20 mouse cellular contexts compared by ENCODE assay signal in the genomic region with DNA sequence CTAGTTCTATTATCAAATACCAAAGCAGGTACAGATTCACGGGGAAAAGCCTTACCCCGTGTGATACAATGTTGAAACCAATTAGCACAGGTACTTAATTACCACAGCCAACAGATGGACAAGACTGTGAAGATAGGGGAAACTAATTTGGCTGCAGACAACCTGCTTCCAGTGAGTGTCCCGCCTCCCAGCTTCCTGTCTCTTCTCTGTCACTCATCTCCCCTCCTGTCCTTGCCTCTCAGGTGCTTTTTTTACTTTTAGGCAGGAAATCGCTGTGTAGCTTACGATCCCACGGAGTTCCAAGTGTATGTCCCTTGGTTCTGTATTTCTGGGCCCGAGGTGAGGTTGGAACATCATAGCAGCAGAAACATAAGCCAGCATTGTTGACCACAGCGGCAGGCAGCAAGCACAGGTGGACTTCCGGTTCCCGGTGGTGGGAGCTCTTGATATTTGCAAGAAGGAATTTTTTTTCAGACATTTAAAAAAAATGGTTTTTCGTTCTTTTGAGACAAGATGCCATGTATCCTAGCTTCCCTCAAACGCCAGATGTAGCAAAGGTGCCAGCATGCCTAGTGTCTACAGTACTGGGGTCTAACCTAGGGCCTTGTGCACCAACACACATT. TPM values are rescaled to one million over a fixed set of nuclear protein-coding genes. Genes with fewer than 3 reads are reported as not detected.
DNase-seq lines count a peak whose midpoint lies in the region; ATAC-seq and TF ChIP-seq lines count a peak whose summit lies in the region.
"Had no signal": no experiment of that assay in that cellular context is flagged by ENCODE, and none has a peak within 500 bp of the region (broad histone marks: within the 10 kb centered on the region; RNA-seq: fewer than 3 reads in every experiment).

No protein-coding gene starts in this region.

- H3K9ac ChIP-seq in ES-E14 (ENCODE audit: insufficient read depth, low read depth, low read length, poor library complexity, severe bottlenecking), result peak overlapping the region; percentile 48; the same call in 1 of the 2 replicates
- H3K9ac ChIP-seq in liver, embryonic 16.5 days (ENCODE audit: low read depth, low read length), result no peak overlapping the region
- H3K9ac ChIP-seq: forebrain, embryonic 15.5 days; hindbrain, embryonic 12.5 days; limb, embryonic 12.5 days; midbrain, embryonic 13.5 days had no signal

- in situ Hi-C loops in ES-E14 (cut with MboI; ENCODE audit: low sequenced_read_pairs in 2 of 2, unreplicated experiment in 2 of 2), result loop anchor here in 1 of 2 experiments (25.0 kb wide), 1 partner anchor 771 kb away; no protein-coding TSS in a partner anchor

- no peak overlapping the region for H3K4me3 ChIP-seq in ES-E14 (ENCODE audit: insufficient read depth in 1 of 2, low read depth in 1 of 2, low read length in 2 of 2, poor library complexity in 1 of 2, severe bottlenecking in 1 of 2)
- H3K4me3 ChIP-seq in liver, embryonic 16.5 days (ENCODE audit: low read depth, low read length), result peak overlapping the region; percentile 7; the same call in 1 of the 2 replicates
- H3K4me3 ChIP-seq: forebrain, embryonic 15.5 days; gastrocnemius, adult 2 months; hindbrain, embryonic 12.5 days; left cerebral cortex, adult 2 months; limb, embryonic 12.5 days; megakaryocyte, embryonic 14.5 days; midbrain, embryonic 13.5 days had no signal

- peak overlapping the region; percentile 42 for H3K4me2 ChIP-seq in liver, embryonic 16.5 days (ENCODE audit: low read depth, low read length)
- H3K4me2 ChIP-seq: forebrain, embryonic 15.5 days; heart, embryonic 11.5 days; hindbrain, embryonic 12.5 days; limb, embryonic 12.5 days; midbrain, embryonic 13.5 days had no signal

- H3K9me3 ChIP-seq in ES-E14 (ENCODE audit: control insufficient read depth, insufficient read depth, low read depth, low read length), result no peaks in the 10 kb centered on the region
- H3K9me3 ChIP-seq in liver, embryonic 16.5 days (replicated peaks; ENCODE audit: control insufficient read depth, low read length), result no peaks in the 10 kb centered on the region
- H3K9me3 ChIP-seq: forebrain, embryonic 15.5 days; hindbrain, embryonic 12.5 days; limb, embryonic 12.5 days; megakaryocyte, embryonic 14.5 days; midbrain, embryonic 13.5 days had no signal

- peaks cover 14 to 22% of the 10 kb centered on the region in 2 experiments for H3K4me1 ChIP-seq in ES-E14 (ENCODE audit: control insufficient read depth in 2 of 2, insufficient read depth in 2 of 2, low read length in 2 of 2, poor library complexity in 1 of 2)
- H3K4me1 ChIP-seq in liver, embryonic 16.5 days (ENCODE audit: control insufficient read depth, low read depth, low read length), result peaks cover 40% of the 10 kb centered on the region
- H3K4me1 ChIP-seq: forebrain, embryonic 15.5 days; limb, embryonic 12.5 days had no signal

- no peaks in the 10 kb centered on the region for H3K27me3 ChIP-seq in liver, embryonic 16.5 days (ENCODE audit: control insufficient read depth, insufficient read depth, low read depth, low read length)
- H3K27me3 ChIP-seq: forebrain, embryonic 15.5 days; hindbrain, embryonic 12.5 days; limb, embryonic 12.5 days; megakaryocyte, embryonic 14.5 days; midbrain, embryonic 13.5 days had no signal

- WGBS in liver, embryonic 16.5 days (ENCODE audit: insufficient replicate concordance), result 64% methylated on average over 12 of the region's 12 CpGs

- peaks cover 7% of the 10 kb centered on the region; the same call in 1 of the 2 replicates for H3K36me3 ChIP-seq in ES-E14 (ENCODE audit: control insufficient read depth, insufficient read depth, low read length, poor library complexity, severe bottlenecking)
- peaks cover 12% of the 10 kb centered on the region for H3K36me3 ChIP-seq in liver, embryonic 16.5 days (ENCODE audit: control insufficient read depth, insufficient read depth)

- no peak for DNase-seq in ES-E14 (ENCODE audit: low read depth, low spot score)
- peak; percentile 31 for DNase-seq in MEL-GATA-1-ER (ENCODE audit: extremely low read depth, low read depth)
- no peak for DNase-seq in kidney, adult 8-10 months
- no peak for DNase-seq in embryo, embryonic 9.5 days (ENCODE audit: extremely low spot score)
- no peak for DNase-seq in cerebellum, postnatal 25 days

- ATAC-seq in erythroid progenitor cell, adult 5-6 weeks (replicated peaks; ENCODE audit: low FRiP score, poor library complexity, severe bottlenecking), result 0 out of 2 replicates have a peak, but pooled peaks have one; percentile 3
- ATAC-seq in liver, embryonic 16.5 days (ENCODE audit: low read depth), result no peak
- ATAC-seq: forebrain, embryonic 15.5 days; hindbrain, postnatal 0 days; intestine, postnatal 0 days; midbrain, embryonic 13.5 days had no signal

- no peak overlapping the region for H3K27ac ChIP-seq in ES-E14 (ENCODE audit: insufficient read depth, low read depth, low read length, poor library complexity, severe bottlenecking)
- H3K27ac ChIP-seq in liver, embryonic 16.5 days (ENCODE audit: low read length), result peak overlapping the region; percentile 52
- H3K27ac ChIP-seq: forebrain, embryonic 15.5 days; gastrocnemius, adult 2 months; hindbrain, embryonic 12.5 days; hindbrain, postnatal 0 days; left cerebral cortex, adult 2 months; limb, embryonic 12.5 days; midbrain, embryonic 13.5 days had no signal

TF ChIP-seq in ES-E14, 5 proteins besides CTCF, POLR2A, EP300 and RAD21:
- TF ChIP-seq HCFC1 (IDR thresholded peaks at IDR 0.05; ENCODE audit: borderline replicate concordance, insufficient read depth, low read length) (no peak), MAFK (IDR thresholded peaks at IDR 0.05; ENCODE audit: insufficient read depth, low read depth, low read length) (no peak), ZNF384 (IDR thresholded peaks at IDR 0.05; ENCODE audit: low read depth, low read length) (no peak), CHD2 (IDR thresholded peaks at IDR 0.05; ENCODE audit: low read depth, low read length) (no peak)

RNA-seq across cellular contexts. Expression of gene Haao, which starts 39.2 kb away (rescaled TPM):
- total RNA-seq in ES-E14 (2012; rRNA removed), result 0.54 and 0.79 TPM in 2 replicates
- total RNA-seq in erythroid progenitor cell, adult 5-6 weeks (2015; ENCODE audit: low replicate concordance), result 5.0 and 6.3 TPM in 2 replicates
- 2.7 and 3.0 TPM in 2 replicates for total RNA-seq in erythroid progenitor cell, adult 5-6 weeks (2017; ENCODE audit: low replicate concordance)
- 77.1 and 88.0 TPM in 2 replicates for polyA plus RNA-seq in liver, embryonic 16.5 days (2015; fragmentation: Nextera tagmentation; extraction: Ambion mirVana)
- total RNA-seq: gastrocnemius, adult 2 months; gastrocnemius, postnatal 36 days; layer of hippocampus, postnatal 14 days; left cerebral cortex, adult 2 months; left cerebral cortex, postnatal 25 days had no signal
- polyA plus RNA-seq: forebrain, embryonic 15.5 days had no signal
